Mouse (Mus musculus): Measurements from ENCODE around the gene Kpna3.

DNA sequence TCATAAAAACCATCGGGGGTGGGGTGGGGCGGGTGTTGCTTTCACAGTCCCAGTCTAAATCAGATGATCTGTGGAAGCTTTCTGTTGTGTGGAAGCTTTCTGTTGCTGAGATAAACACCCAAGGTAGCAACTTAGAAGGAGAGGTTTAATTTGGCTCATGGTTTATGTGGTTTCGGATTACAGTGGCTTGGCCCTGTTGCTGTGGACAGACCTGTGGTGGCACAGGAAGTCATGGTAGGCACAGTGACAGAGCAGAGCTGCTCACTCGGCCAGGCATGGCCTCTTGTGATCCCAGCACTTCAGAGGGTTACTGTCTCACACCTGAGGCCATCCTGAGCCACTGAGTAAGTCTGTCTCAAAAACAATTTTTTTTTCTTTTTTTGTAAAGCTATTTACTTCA, 100.3 kb downstream of the Kpna3 start:
- TF ChIP-seq CTCF (IDR thresholded peaks at IDR 0.05; ENCODE audit: control insufficient read depth, insufficient read depth, insufficient replicate concordance, low read depth, low read length) = no peak
- no peak for TF ChIP-seq POLR2A (IDR thresholded peaks at IDR 0.05; ENCODE audit: control insufficient read depth, low read depth, low read length)
